Mouse (Mus musculus) liver, embryonic 15.5 days (tissue): ENCODE data around the gene Triml1. TPM values are rescaled to one million over a fixed set of nuclear protein-coding genes. Genes with fewer than 3 reads are reported as not detected.

Experiments used
- ATAC-seq: fragments of 200-750 bp; cut with Nextera tagmentation; 2 replicates; pipeline ENCODE4 v1.8.0; 2017; ENCODE audit warnings: moderate number of reproducible peaks, mild to moderate bottlenecking, moderate library complexity; ENCODE audit not compliant: insufficient read depth
- H3K27ac ChIP-seq: fragments of 300-500 bp; sonication (generic); replicated peaks from 2 replicates; pipeline ENCODE4 v1.5.1; 2015; ENCODE audit warnings: mild to moderate bottlenecking, inconsistent platforms
- H3K27me3 ChIP-seq: fragments of 300-500 bp; sonication (generic); 2 replicates; pipeline ENCODE4 v1.6.1; 2015; ENCODE audit warnings: mild to moderate bottlenecking, inconsistent platforms
- H3K36me3 ChIP-seq: fragments of 300-500 bp; sonication (generic); replicated peaks from 2 replicates; pipeline ENCODE4 v1.6.1; 2015; ENCODE audit warnings: moderate library complexity, mild to moderate bottlenecking, inconsistent platforms
- H3K4me1 ChIP-seq: fragments of 300-500 bp; sonication (generic); replicated peaks from 2 replicates; pipeline ENCODE4 v1.6.1; 2015; ENCODE audit warnings: inconsistent platforms
- H3K4me2 ChIP-seq: fragments of 300-500 bp; sonication (generic); 2 replicates; pipeline ENCODE4 v1.6.1; 2015; ENCODE audit warnings: moderate library complexity, mild to moderate bottlenecking, inconsistent platforms
- H3K4me3 ChIP-seq: fragments of 300-500 bp; sonication (generic); replicated peaks from 2 replicates; pipeline ENCODE4 v1.5.1; 2015; ENCODE audit warnings: mild to moderate bottlenecking, inconsistent platforms
- H3K9ac ChIP-seq: fragments of 300-500 bp; sonication (generic); 2 replicates; pipeline ENCODE4 v1.6.1; 2015; ENCODE audit warnings: moderate library complexity, mild to moderate bottlenecking, inconsistent platforms
- H3K9me3 ChIP-seq: fragments of 300-500 bp; sonication (generic); replicated peaks from 2 replicates; pipeline ENCODE4 v1.6.1; 2016; ENCODE audit warnings: inconsistent platforms
- WGBS: fragments of 180-500 bp; shearing (Covaris S2); methylation state at CpG from one replicate; pipeline ENCODE4 v1.1.7; 2015; ENCODE audit warnings: mixed read lengths; ENCODE audit not compliant: insufficient replicate concordance; 5-methylcytosine and 5-hydroxymethylcytosine counted together
- polyA plus RNA-seq: library from polyadenylated mRNA; unstranded; fragments of >200 nt; fragmentation: Nextera tagmentation; extraction: Ambion mirVana; gene quantifications from 2 replicates; pipeline ENCODE4 v1.2.1, GENCODE M21; 2015

The Triml1 gene
- polyA plus RNA-seq, 1 experiment from 2014 or later = not detected

DNA sequence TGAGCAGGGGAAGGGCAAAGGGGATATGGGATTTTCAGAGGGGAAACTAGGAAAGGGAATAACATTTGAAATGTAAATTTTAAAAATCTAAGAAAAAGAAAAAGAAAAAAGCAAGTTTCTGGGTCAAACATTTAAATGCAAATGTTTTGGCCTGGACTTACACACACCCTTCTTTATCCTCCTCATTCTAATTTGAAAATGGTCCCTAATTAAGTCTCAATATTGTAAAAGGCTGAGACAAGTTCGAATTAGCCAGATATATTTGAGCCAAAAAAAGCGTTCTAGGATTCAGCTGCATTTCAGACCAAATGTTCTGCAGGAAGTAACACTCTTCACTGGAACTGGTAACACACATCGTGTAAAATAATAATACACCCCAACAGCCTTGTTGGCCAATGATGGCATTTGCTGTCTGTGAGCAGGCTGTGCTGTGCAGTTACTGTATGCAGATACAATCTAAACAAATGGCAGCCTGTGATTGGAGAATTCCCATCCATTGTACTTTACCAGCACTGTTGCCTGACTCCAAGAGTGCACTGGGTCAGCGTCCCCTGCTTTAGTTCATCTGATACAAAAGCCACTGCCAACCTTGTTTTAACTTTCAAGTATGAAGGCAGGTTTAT is 30.0 kb downstream of the Triml1 start:
- H3K4me2 ChIP-seq = no peak overlapping the region
- H3K9ac ChIP-seq = no peak overlapping the region
- no peak for ATAC-seq
- no peaks in the 10 kb centered on the region for H3K9me3 ChIP-seq
- H3K4me1 ChIP-seq = no peaks in the 10 kb centered on the region
- no peak overlapping the region for H3K4me3 ChIP-seq
- H3K27ac ChIP-seq = no peak overlapping the region
- 48% methylated on average over 4 of the region's 4 CpGs for WGBS
- no peaks in the 10 kb centered on the region for H3K36me3 ChIP-seq
- H3K27me3 ChIP-seq = no peaks in the 10 kb centered on the region

Other genes starting within 250 kb of the Triml1 start
- not detected in 2 replicates for gene Triml2, start 39.1 kb upstream of the Triml1 start, polyA plus RNA-seq
- not detected in 2 replicates for gene Zfp42, start 165.5 kb upstream of the Triml1 start, polyA plus RNA-seq